Mouse (Mus musculus): ENCODE results near the gene Pex5.
"Not testable (repeated sequence)": the region's sequence is repeated elsewhere in the genome, so short reads cannot be mapped to it uniquely, and the experiment has no call there.

Pex5 gene

GRCm38 (mm10) chr6:124427289-124427688, 12.4 kb upstream of the Pex5 start:
- DNase-seq (ENCODE audit: low spot score), result no peak

- no peak for DNase-seq (ENCODE audit: low spot score)
Observed at GRCm38 (mm10) chr6:124426604-124427003, 11.7 kb upstream of the Pex5 start.

- DNase-seq (ENCODE audit: low spot score), result no peak
Observed at GRCm38 (mm10) chr6:124425523-124425922, 10.7 kb upstream of the Pex5 start.

GRCm38 (mm10) chr6:124425042-124425441, 10.2 kb upstream of the Pex5 start:
- DNase-seq (ENCODE audit: low spot score), result not testable (repeated sequence)

- no peak for DNase-seq (ENCODE audit: low spot score)
Observed at GRCm38 (mm10) chr6:124424068-124424498, 9.2 kb upstream of the Pex5 start.

- no peak for DNase-seq (ENCODE audit: low spot score)
Observed at GRCm38 (mm10) chr6:124418686-124419085, 3.8 kb upstream of the Pex5 start.

GRCm38 (mm10) chr6:124415347-124416088, 651 bp upstream of the Pex5 start:
- DNase-seq (ENCODE audit: low spot score), result peak; percentile 73

- DNase-seq (ENCODE audit: low spot score), result peak; percentile 34
Observed at GRCm38 (mm10) chr6:124414150-124414926, 529 bp downstream of the Pex5 start.

GRCm38 (mm10) chr6:124413770-124414149, 1.1 kb downstream of the Pex5 start:
- DNase-seq (ENCODE audit: low spot score), result no peak

- DNase-seq (ENCODE audit: low spot score), result no peak
Observed at GRCm38 (mm10) chr6:124408355-124408754, 6.5 kb downstream of the Pex5 start.

- DNase-seq (ENCODE audit: low spot score), result no peak
Observed at GRCm38 (mm10) chr6:124407180-124407579, 7.7 kb downstream of the Pex5 start.

- DNase-seq (ENCODE audit: low spot score), result no peak
Observed at GRCm38 (mm10) chr6:124406326-124406725, 8.5 kb downstream of the Pex5 start.

- DNase-seq (ENCODE audit: low spot score), result no peak
Observed at GRCm38 (mm10) chr6:124399738-124400137, 15.1 kb downstream of the Pex5 start.

- DNase-seq (ENCODE audit: low spot score), result not testable (repeated sequence)
Observed at GRCm38 (mm10) chr6:124394991-124395390, 19.9 kb downstream of the Pex5 start.

- DNase-seq (ENCODE audit: low spot score), result no peak
Observed at GRCm38 (mm10) chr6:124380142-124380541, 34.7 kb downstream of the Pex5 start.

- peak; percentile 22 for DNase-seq (ENCODE audit: low spot score)
Observed at GRCm38 (mm10) chr6:124379331-124379730, 35.5 kb downstream of the Pex5 start.

- no peak for DNase-seq (ENCODE audit: low spot score)
Observed at GRCm38 (mm10) chr6:124377494-124378255, 37.2 kb downstream of the Pex5 start.

- no peak for DNase-seq (ENCODE audit: low spot score)
Observed at GRCm38 (mm10) chr6:124376311-124376710, 38.6 kb downstream of the Pex5 start.

GRCm38 (mm10) chr6:124375435-124375884, 39.4 kb downstream of the Pex5 start:
- no peak for DNase-seq (ENCODE audit: low spot score)

GRCm38 (mm10) chr6:124374683-124375082, 40.2 kb downstream of the Pex5 start:
- DNase-seq (ENCODE audit: low spot score), result no peak

- DNase-seq (ENCODE audit: low spot score), result no peak
Observed at GRCm38 (mm10) chr6:124373584-124374206, 41.2 kb downstream of the Pex5 start.

- no peak for DNase-seq (ENCODE audit: low spot score)
Observed at GRCm38 (mm10) chr6:124364328-124364727, 50.5 kb downstream of the Pex5 start.
